Mouse (Mus musculus) myocyte (in vitro differentiated cells): ENCODE results near the gene Rab8a.

Experiments used
- CEBPB ChIP-seq: IDR thresholded peaks from 2 replicates; pipeline ENCODE4 v1.6.1; 2011; ENCODE audit warnings: mild to moderate bottlenecking, moderate library complexity; ENCODE audit not compliant: poor library complexity, insufficient read depth, severe bottlenecking
- E2F4 ChIP-seq: IDR thresholded peaks from one replicate; pipeline ENCODE4 v1.6.1; 2011; ENCODE audit warnings: mild to moderate bottlenecking, control low read depth, moderate library complexity; ENCODE audit not compliant: insufficient read depth
- MAX ChIP-seq: IDR thresholded peaks from one replicate; pipeline ENCODE4 v1.6.1; 2011; ENCODE audit warnings: low read depth, mild to moderate bottlenecking, control low read depth
- MYOD1 ChIP-seq, 3 experiments: IDR thresholded peaks; one replicate each; pipeline ENCODE4 v1.6.1; 2011; ENCODE audit warnings: control low read depth in 2 of 3, low read depth in 2 of 3, mild to moderate bottlenecking in 2 of 3, moderate library complexity in 1 of 3; ENCODE audit not compliant: insufficient read length in 2 of 3, control insufficient read depth in 1 of 3
- MYOG ChIP-seq, 3 experiments: IDR thresholded peaks; one replicate each; pipeline ENCODE4 v1.6.1; 2011; ENCODE audit warnings: control low read depth in 2 of 3, low read depth in 2 of 3, mild to moderate bottlenecking in 2 of 3; ENCODE audit not compliant: insufficient read length in 2 of 3, control insufficient read depth in 1 of 3, insufficient read depth in 1 of 3
- POLR2A ChIP-seq: IDR thresholded peaks from one replicate; pipeline ENCODE4 v1.6.1; 2011; ENCODE audit warnings: low read depth, mild to moderate bottlenecking, control low read depth, moderate library complexity; ENCODE audit not compliant: insufficient read length

DNA sequence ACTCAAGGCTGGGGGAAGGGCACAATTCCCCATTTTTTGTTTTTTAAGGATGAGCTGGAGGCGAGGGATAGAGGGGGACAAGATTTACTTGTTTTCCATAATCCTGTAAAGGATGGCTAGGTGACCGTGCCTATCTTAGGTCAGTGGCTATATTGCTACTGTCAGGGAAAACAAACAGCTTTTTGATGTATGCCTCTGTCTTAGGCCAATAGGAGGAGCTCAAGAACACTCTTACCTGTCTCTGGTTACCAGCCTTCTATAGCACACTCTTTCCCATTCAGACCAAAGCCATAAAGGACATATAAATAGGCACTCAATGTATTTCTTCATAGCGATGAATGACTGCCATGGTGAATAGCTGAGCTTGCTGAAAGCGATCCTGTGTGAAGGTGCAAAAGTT lies 42.4 kb upstream of the Rab8a start:
- TF ChIP-seq POLR2A (no peak), E2F4 (no peak), MYOD1 (IDR thresholded peaks at IDR 0.05; ENCODE audit: control insufficient read depth in 1 of 3, insufficient read length in 2 of 3, low read depth in 2 of 3) (no peak), MAX (no peak), MYOG (IDR thresholded peaks at IDR 0.05; ENCODE audit: control insufficient read depth in 1 of 3, insufficient read depth in 1 of 3, insufficient read length in 2 of 3, low read depth in 2 of 3) (no peak), CEBPB (no peak)
